Mouse (Mus musculus): ENCODE data around the gene Mark4. TPM values are rescaled to one million over a fixed set of nuclear protein-coding genes. Genes with fewer than 3 reads are reported as not detected.

The Mark4 gene
- polyA plus RNA-seq, 1 experiment from 2014 or later = 7.6 TPM

DNA sequence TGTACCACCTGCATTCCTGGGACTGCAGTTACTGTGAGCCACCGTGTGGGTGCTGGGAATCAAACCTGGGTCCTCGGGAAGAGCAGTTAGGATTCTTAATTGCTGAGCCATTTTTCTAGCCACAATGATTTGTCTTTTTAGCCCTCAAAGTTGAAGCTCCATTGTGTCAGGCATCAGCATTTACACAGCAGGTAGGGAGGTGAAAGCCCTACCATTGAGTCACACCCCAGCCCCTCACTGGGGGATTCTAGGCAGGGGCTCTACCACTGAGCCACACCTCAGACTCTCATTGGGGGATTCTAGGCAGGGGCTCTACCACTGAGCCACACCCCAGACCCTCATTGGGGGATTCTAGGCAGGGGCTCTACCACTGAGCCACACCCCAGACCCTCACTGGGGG lies 22.3 kb downstream of the Mark4 start:
- H3K9ac ChIP-seq = no peak overlapping the region
- H3K27ac ChIP-seq = no peak overlapping the region
- WGBS = 98% methylated on average over 2 of the region's 2 CpGs
- 0 out of 2 replicates have a peak, but pooled peaks cover 1% of the 10 kb centered on the region for H3K4me1 ChIP-seq (replicated peaks)
- no peak overlapping the region for H3K4me3 ChIP-seq
- H3K9me3 ChIP-seq (replicated peaks) = no peaks in the 10 kb centered on the region
- ATAC-seq (replicated peaks; ENCODE audit: insufficient number of reproducible peaks, insufficient read depth, low FRiP score, low read depth) = no peak
- no peak overlapping the region for H3K4me2 ChIP-seq
- H3K36me3 ChIP-seq = peaks cover 90% of the 10 kb centered on the region
- H3K27me3 ChIP-seq = no peaks in the 10 kb centered on the region

DNA sequence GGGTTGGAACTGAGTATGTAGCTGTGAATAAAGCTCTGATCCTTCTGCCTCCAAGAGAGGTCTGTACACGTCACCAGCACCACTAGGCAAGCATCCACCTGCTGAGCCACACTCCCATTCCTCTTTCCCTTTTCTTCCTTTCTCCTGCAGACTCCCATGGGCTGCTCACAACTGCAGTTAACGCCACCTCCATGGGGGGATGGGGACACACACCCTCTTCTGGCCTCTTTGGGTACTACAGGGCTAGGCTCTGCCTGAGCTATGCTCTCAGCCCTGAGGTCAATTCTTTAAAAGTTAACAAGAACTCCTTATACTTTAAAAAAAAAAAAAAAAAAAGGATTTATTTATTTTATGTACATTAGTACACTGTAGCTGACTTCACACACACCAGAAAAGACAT lies 26.1 kb downstream of the Mark4 start:
- Histone ChIP-seq H3K9ac (no peak overlapping the region), H3K27ac (no peak overlapping the region), H3K4me3 (no peak overlapping the region), H3K9me3 (replicated peaks) (no peaks in the 10 kb centered on the region), H3K4me1 (replicated peaks) (no peaks in the 10 kb centered on the region), H3K4me2 (no peak overlapping the region), H3K36me3 (peaks cover 92% of the 10 kb centered on the region), H3K27me3 (no peaks in the 10 kb centered on the region)
- 96% methylated on average over 2 of the region's 2 CpGs for WGBS
- no peak for ATAC-seq (replicated peaks; ENCODE audit: insufficient number of reproducible peaks, insufficient read depth, low FRiP score, low read depth)

GRCm38 (mm10) chr7:19430402-19430801 lies 28.2 kb downstream of the Mark4 start:
- no peak overlapping the region for H3K27ac ChIP-seq
- H3K36me3 ChIP-seq = peaks cover 93% of the 10 kb centered on the region
- ATAC-seq (replicated peaks; ENCODE audit: insufficient number of reproducible peaks, insufficient read depth, low FRiP score, low read depth) = no peak
- no peaks in the 10 kb centered on the region for H3K4me1 ChIP-seq (replicated peaks)
- 81% methylated on average over 6 of the region's 6 CpGs for WGBS
- no peak overlapping the region for H3K4me2 ChIP-seq
- no peaks in the 10 kb centered on the region for H3K27me3 ChIP-seq
- no peaks in the 10 kb centered on the region for H3K9me3 ChIP-seq (replicated peaks)
- H3K9ac ChIP-seq = no peak overlapping the region
- H3K4me3 ChIP-seq = no peak overlapping the region

DNA sequence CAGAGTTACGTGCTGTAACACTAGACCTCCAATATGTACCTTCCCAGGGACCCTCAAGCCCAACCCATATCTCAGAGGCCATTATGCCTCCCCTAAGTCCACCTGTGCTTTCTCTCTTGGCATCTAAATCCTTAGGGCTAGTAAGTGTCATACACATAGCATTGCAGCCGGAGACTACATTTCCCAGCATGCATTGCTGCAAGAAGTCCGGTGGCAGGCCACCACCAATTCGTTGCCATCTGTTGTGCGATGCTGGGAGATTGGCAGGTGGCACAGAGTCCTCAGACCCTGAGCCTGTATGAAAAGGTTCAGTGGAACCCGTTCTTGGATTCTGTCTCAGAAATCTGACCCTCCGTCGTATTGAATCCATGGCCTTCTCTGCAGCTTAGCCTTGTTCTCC lies 28.9 kb downstream of the Mark4 start:
- no peak for ATAC-seq (replicated peaks; ENCODE audit: insufficient number of reproducible peaks, insufficient read depth, low FRiP score, low read depth)
- Histone ChIP-seq H3K27me3 (no peaks in the 10 kb centered on the region), H3K4me1 (replicated peaks) (no peaks in the 10 kb centered on the region), H3K4me2 (no peak overlapping the region), H3K9me3 (replicated peaks) (no peaks in the 10 kb centered on the region), H3K9ac (no peak overlapping the region), H3K36me3 (peaks cover 89% of the 10 kb centered on the region), H3K4me3 (no peak overlapping the region), H3K27ac (no peak overlapping the region)
- 77% methylated on average over 8 of the region's 8 CpGs for WGBS

- Histone ChIP-seq H3K4me3 (no peak overlapping the region), H3K4me1 (replicated peaks) (no peaks in the 10 kb centered on the region), H3K27me3 (no peaks in the 10 kb centered on the region), H3K4me2 (no peak overlapping the region), H3K27ac (no peak overlapping the region), H3K36me3 (peaks cover 73% of the 10 kb centered on the region), H3K9ac (no peak overlapping the region), H3K9me3 (replicated peaks) (no peaks in the 10 kb centered on the region)
- 77% methylated on average over 15 of the region's 15 CpGs for WGBS
- no peak for ATAC-seq (replicated peaks; ENCODE audit: insufficient number of reproducible peaks, insufficient read depth, low FRiP score, low read depth)
These were observed 30.5 kb downstream of the Mark4 start for GRCm38 (mm10) chr7:19427999-19428650.

GRCm38 (mm10) chr7:19426888-19427287 lies 31.7 kb downstream of the Mark4 start:
- no peak overlapping the region for H3K27ac ChIP-seq
- H3K36me3 ChIP-seq = peaks cover 64% of the 10 kb centered on the region
- H3K4me2 ChIP-seq = no peak overlapping the region
- no peak overlapping the region for H3K9ac ChIP-seq
- no peaks in the 10 kb centered on the region for H3K4me1 ChIP-seq (replicated peaks)
- no peak for ATAC-seq (replicated peaks; ENCODE audit: insufficient number of reproducible peaks, insufficient read depth, low FRiP score, low read depth)
- H3K9me3 ChIP-seq (replicated peaks) = no peaks in the 10 kb centered on the region
- WGBS = 84% methylated on average over 6 of the region's 6 CpGs
- no peaks in the 10 kb centered on the region for H3K27me3 ChIP-seq
- no peak overlapping the region for H3K4me3 ChIP-seq

- H3K9ac ChIP-seq = no peak overlapping the region
- 0 out of 2 replicates have a peak, but pooled peaks cover 2% of the 10 kb centered on the region for H3K27me3 ChIP-seq
- peaks cover 59% of the 10 kb centered on the region for H3K36me3 ChIP-seq
- no peak overlapping the region for H3K27ac ChIP-seq
- no peak for ATAC-seq (replicated peaks; ENCODE audit: insufficient number of reproducible peaks, insufficient read depth, low FRiP score, low read depth)
- 78% methylated on average over 6 of the region's 6 CpGs for WGBS
- H3K4me3 ChIP-seq = no peak overlapping the region
- no peak overlapping the region for H3K4me2 ChIP-seq
- H3K4me1 ChIP-seq (replicated peaks) = peaks cover 3% of the 10 kb centered on the region
- no peaks in the 10 kb centered on the region for H3K9me3 ChIP-seq (replicated peaks)
These were observed 32.3 kb downstream of the Mark4 start for GRCm38 (mm10) chr7:19426349-19426748.

DNA sequence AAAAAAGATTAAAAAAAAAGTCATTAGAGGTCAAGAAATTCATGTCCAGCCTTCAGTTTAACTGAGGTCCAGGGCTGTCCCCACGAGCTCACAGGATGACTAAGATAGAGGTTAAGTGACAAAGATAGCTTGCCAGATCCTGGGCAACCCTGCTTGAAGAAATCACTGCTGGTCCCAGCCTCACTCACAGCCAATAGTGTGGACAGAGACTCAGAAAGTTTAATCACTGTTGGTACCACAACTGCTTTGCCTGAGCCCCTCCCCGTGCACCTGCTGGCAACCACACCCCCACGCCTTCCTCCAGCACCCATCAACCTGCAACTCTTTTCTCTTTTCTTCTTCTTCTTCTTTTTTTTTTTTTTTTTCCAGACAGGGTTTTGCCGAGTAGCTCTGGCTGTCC lies 34.6 kb downstream of the Mark4 start:
- H3K9me3 ChIP-seq (replicated peaks) = no peaks in the 10 kb centered on the region
- WGBS = 47% methylated on average over 4 of the region's 4 CpGs
- peaks cover 20% of the 10 kb centered on the region for H3K27me3 ChIP-seq
- no peak overlapping the region for H3K4me3 ChIP-seq
- H3K4me1 ChIP-seq (replicated peaks) = peaks cover 17% of the 10 kb centered on the region
- H3K9ac ChIP-seq = no peak overlapping the region
- H3K36me3 ChIP-seq = peaks cover 41% of the 10 kb centered on the region
- ATAC-seq (replicated peaks; ENCODE audit: insufficient number of reproducible peaks, insufficient read depth, low FRiP score, low read depth) = no peak
- H3K4me2 ChIP-seq = no peak overlapping the region
- no peak overlapping the region for H3K27ac ChIP-seq

DNA sequence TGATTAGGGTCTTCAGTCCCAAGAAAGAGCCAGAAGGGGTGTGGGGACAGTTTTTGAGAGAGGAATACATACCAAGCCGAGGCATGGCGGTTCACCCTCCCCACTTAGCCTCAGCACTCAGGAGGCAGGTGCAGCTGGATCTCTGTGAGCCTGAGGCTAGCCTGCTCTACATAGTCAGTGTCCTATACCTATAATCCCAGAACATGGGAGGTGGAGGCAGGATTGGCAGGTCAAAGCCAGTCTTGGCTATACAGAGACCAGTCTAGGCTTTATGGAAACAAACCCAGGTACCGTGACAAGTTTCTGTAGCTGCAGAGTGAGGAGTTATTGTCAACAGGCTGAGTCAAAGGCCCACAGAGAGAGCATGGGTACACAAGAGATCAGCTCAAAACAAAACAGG lies 35.5 kb downstream of the Mark4 start:
- H3K4me2 ChIP-seq = no peak overlapping the region
- H3K4me1 ChIP-seq (replicated peaks) = peaks cover 17% of the 10 kb centered on the region
- no peak overlapping the region for H3K4me3 ChIP-seq
- WGBS = 83% methylated on average over 3 of the region's 3 CpGs
- no peak overlapping the region for H3K27ac ChIP-seq
- no peak overlapping the region for H3K9ac ChIP-seq
- H3K27me3 ChIP-seq = peaks cover 25% of the 10 kb centered on the region
- no peaks in the 10 kb centered on the region for H3K9me3 ChIP-seq (replicated peaks)
- H3K36me3 ChIP-seq = peaks cover 36% of the 10 kb centered on the region
- no peak for ATAC-seq (replicated peaks; ENCODE audit: insufficient number of reproducible peaks, insufficient read depth, low FRiP score, low read depth)

DNA sequence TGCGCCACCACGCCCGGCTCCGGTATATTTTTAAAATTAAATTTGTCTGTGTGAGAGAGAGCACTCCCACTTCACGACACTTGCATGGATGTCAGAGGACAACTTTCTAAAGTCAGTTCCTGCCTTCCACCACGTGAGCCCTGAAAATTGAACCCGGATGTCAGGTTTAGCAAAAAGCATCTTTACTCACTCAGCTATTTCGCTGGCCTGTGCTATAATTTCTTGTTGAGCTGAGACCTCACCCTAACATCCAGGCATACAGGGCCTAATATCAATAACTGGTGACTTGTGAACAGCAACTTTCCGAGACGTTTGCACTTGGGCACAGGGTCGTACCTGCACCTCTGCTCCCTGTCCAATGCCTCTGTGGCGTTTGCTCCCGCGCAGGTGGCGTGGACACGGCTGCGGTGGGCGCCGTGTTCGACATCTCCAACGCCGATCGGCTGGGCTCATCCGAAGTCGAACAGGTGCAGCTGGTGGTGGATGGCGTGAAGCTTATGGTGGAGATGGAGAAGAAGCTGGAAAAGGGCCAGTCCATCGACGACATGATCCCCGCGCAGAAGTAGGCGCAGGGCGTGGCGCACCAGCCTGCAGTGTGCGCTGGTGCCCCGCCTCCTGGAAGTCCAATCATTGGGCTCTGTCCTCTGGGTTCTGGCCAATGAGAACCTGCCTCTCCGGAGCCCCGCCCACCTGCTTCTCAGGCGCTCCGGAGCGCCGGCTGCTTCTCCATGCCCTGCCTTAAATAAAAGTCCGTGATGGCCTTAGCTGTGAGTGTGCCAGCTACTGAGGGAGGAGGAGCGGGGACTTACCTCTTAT lies 37.6 kb downstream of the Mark4 start:
- H3K4me3 ChIP-seq = peak overlapping the region; percentile 30
- H3K4me1 ChIP-seq (replicated peaks) = peaks cover 26% of the 10 kb centered on the region
- H3K36me3 ChIP-seq = peaks cover 24% of the 10 kb centered on the region
- H3K9me3 ChIP-seq (replicated peaks) = no peaks in the 10 kb centered on the region
- H3K4me2 ChIP-seq = peak overlapping the region; percentile 55
- H3K9ac ChIP-seq = no peak overlapping the region
- WGBS = 14% methylated on average over 43 of the region's 43 CpGs
- peaks cover 26% of the 10 kb centered on the region for H3K27me3 ChIP-seq
- peak; percentile 87 for ATAC-seq (replicated peaks; ENCODE audit: insufficient number of reproducible peaks, insufficient read depth, low FRiP score, low read depth)
- H3K27ac ChIP-seq = no peak overlapping the region

DNA sequence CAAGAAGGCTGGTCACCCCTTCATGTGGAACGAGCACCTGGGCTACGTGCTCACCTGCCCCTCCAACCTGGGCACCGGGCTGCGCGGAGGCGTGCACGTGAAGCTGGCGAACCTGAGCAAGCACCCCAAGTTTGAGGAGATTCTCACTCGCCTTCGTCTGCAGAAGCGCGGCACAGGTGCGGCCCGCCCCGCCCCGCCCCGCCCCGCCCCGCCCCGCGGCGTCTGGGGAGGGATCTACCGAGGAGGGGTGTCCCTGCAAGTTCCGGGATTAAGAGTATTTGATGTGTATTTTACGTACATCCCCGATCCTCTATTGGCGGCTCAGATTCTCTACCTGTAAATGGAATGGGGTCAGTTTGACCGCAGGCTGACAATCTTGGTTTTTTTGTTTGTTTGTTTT lies 38.5 kb downstream of the Mark4 start:
- Histone ChIP-seq H3K9ac (no peak overlapping the region), H3K27ac (no peak overlapping the region), H3K4me1 (replicated peaks) (peaks cover 32% of the 10 kb centered on the region), H3K4me2 (peak overlapping the region; percentile 15; the same call in 1 of the 2 replicates), H3K27me3 (peaks cover 26% of the 10 kb centered on the region), H3K36me3 (peaks cover 18% of the 10 kb centered on the region; the same call in 1 of the 2 replicates), H3K9me3 (replicated peaks) (no peaks in the 10 kb centered on the region), H3K4me3 (no peak overlapping the region)
- 12% methylated on average over 28 of the region's 28 CpGs for WGBS
- no peak for ATAC-seq (replicated peaks; ENCODE audit: insufficient number of reproducible peaks, insufficient read depth, low FRiP score, low read depth)

All from heart, embryonic 15.5 days (tissue).